Mouse (Mus musculus) hindbrain, embryonic 15.5 days (tissue): ENCODE measurements around the gene Arhgef1. TPM values are rescaled to one million over a fixed set of nuclear protein-coding genes. Genes with fewer than 3 reads are reported as not detected.
A peak's percentile ranks its signal among the peaks of the same experiment; 100 is the strongest.
"Not testable (repeated sequence)": the region's sequence is repeated elsewhere in the genome, so short reads cannot be mapped to it uniquely, and the experiment has no call there.

Experiments
- ATAC-seq: fragments of 200-750 bp; cut with Nextera tagmentation; 2 replicates; pipeline ENCODE4 v1.8.0; 2017; ENCODE audit warnings: low read depth, moderate number of reproducible peaks, moderate TSS enrichment; ENCODE audit not compliant: low FRiP score
- H3K27ac ChIP-seq: fragments of 300-500 bp; sonication (generic); replicated peaks from 2 replicates; pipeline ENCODE4 v1.5.1; 2015; ENCODE audit warnings: mild to moderate bottlenecking, inconsistent platforms
- H3K27me3 ChIP-seq: fragments of 300-500 bp; sonication (generic); 2 replicates; pipeline ENCODE4 v1.6.1; 2015; ENCODE audit warnings: control low read depth, inconsistent platforms
- H3K36me3 ChIP-seq: fragments of 300-500 bp; sonication (generic); 2 replicates; pipeline ENCODE4 v1.6.1; 2015; ENCODE audit warnings: control low read depth, inconsistent platforms
- H3K4me1 ChIP-seq: fragments of 300-500 bp; sonication (generic); replicated peaks from 2 replicates; pipeline ENCODE4 v1.6.1; 2015; ENCODE audit warnings: control low read depth, inconsistent platforms
- H3K4me2 ChIP-seq: fragments of 300-500 bp; sonication (generic); 2 replicates; pipeline ENCODE4 v1.6.1; 2015; ENCODE audit warnings: moderate library complexity, mild to moderate bottlenecking, inconsistent platforms
- H3K4me3 ChIP-seq: fragments of 300-500 bp; sonication (generic); 2 replicates; pipeline ENCODE4 v1.5.1; 2015; ENCODE audit warnings: mild to moderate bottlenecking, inconsistent platforms
- H3K9ac ChIP-seq: fragments of 300-500 bp; sonication (generic); 2 replicates; pipeline ENCODE4 v1.6.1; 2015; ENCODE audit warnings: inconsistent platforms
- H3K9me3 ChIP-seq: fragments of 300-500 bp; sonication (generic); 2 replicates; pipeline ENCODE4 v1.6.1; 2016; ENCODE audit warnings: control low read depth, inconsistent platforms
- WGBS: fragments of 180-500 bp; shearing (Covaris S2); methylation state at CpG from one replicate; pipeline ENCODE4 v1.1.7; 2015; 5-methylcytosine and 5-hydroxymethylcytosine counted together
- polyA plus RNA-seq: library from polyadenylated mRNA; unstranded; fragments of >200 nt; fragmentation: Nextera tagmentation; extraction: Ambion mirVana; gene quantifications from 2 replicates; pipeline ENCODE4 v1.2.1, GENCODE M21; 2015

Gene Arhgef1
- polyA plus RNA-seq, 1 experiment from 2014 or later: 73.5 TPM

DNA sequence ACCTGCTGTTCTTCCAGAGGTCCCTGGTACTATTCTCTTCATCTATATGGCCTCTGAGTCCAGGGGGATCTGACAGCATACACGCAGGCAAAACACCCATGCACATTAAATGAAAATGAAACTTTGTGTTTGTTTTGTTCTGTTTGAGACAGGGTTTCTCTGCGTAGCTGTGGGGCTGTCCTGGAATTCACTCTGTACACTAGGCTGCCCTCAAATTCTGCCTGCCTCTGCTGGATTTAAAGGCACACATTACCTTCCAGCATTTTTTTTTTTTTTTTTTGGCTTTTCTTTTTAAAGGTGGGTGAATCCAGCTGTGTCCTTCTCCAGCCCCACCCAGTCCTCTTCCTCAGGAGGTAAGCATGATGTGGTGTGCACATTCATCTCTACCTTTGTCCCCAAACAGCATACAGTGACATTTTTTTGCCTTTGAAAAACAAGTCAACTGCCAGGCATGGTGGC lies 10.6 kb upstream of the Arhgef1 start:
- peaks cover 8% of the 10 kb centered on the region; the same call in 1 of the 2 replicates for H3K4me1 ChIP-seq
- ATAC-seq: no peak
- no peak overlapping the region for H3K4me2 ChIP-seq
- H3K9me3 ChIP-seq: no peaks in the 10 kb centered on the region
- H3K27ac ChIP-seq: no peak overlapping the region
- WGBS: 76% methylated on average over 2 of the region's 2 CpGs
- H3K27me3 ChIP-seq: no peaks in the 10 kb centered on the region
- no peak overlapping the region for H3K9ac ChIP-seq
- H3K4me3 ChIP-seq: no peak overlapping the region
- H3K36me3 ChIP-seq: peaks cover 28% of the 10 kb centered on the region

DNA sequence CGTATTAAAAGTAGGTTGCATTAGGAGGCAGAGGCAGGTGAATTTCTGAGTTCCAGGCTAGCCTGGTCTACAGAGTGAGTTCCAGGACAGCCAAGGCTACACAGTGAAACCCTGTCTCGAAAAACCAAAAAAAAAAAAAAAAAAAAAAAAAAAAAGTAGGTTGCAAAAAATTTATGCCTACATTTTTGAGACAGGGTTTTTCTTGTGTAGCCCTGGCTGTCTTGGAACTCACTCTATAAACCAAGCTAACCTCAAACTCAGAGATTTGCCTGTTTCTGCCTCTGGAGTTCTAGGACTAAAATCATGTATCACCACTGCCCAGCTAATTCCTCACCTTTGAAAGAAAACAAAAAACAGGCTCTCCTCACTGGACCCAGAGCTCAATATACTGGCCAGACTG lies 7.0 kb upstream of the Arhgef1 start:
- H3K4me1 ChIP-seq, ATAC-seq, H3K4me2 ChIP-seq, H3K27ac ChIP-seq, H3K27me3 ChIP-seq, H3K9me3 ChIP-seq, H3K36me3 ChIP-seq, H3K4me3 ChIP-seq, H3K9ac ChIP-seq: not testable (repeated sequence)
- 88% methylated on average over 2 of the region's 2 CpGs for WGBS

- WGBS: 68% methylated on average over 8 of the region's 8 CpGs
- ATAC-seq: no peak
These were observed 6.4 kb upstream of the Arhgef1 start for GRCm38 (mm10) chr7:24896269-24896668.

GRCm38 (mm10) chr7:24897224-24897623 lies 5.5 kb upstream of the Arhgef1 start, which contains the start of gene Cd79a:
Gene Cd79a (plus strand): TSS chr7:24897381.
- Histone ChIP-seq H3K27me3 (no peaks in the 10 kb centered on the region), H3K9me3 (no peaks in the 10 kb centered on the region), H3K4me3 (no peak within 1 kb of the TSS), H3K4me1 (peaks cover 2% of the 10 kb centered on the region; the same call in 1 of the 2 replicates), H3K4me2 (no peak within 1 kb of the TSS), H3K27ac (no peak within 1 kb of the TSS), H3K9ac (no peak within 1 kb of the TSS), H3K36me3 (no peaks in the 10 kb centered on the region)
- ATAC-seq: no peak
- WGBS: 84% methylated on average over 12 of the region's 12 CpGs

More at GRCm38 (mm10) chr7:24896269-24896668, 6.4 kb upstream of the Arhgef1 start:
- H3K4me2 ChIP-seq: no peak overlapping the region
- H3K9ac ChIP-seq: no peak overlapping the region
- no peaks in the 10 kb centered on the region for H3K36me3 ChIP-seq
- no peaks in the 10 kb centered on the region for H3K9me3 ChIP-seq
- H3K27me3 ChIP-seq: no peaks in the 10 kb centered on the region
- no peak overlapping the region for H3K4me3 ChIP-seq
- H3K4me1 ChIP-seq: no peaks in the 10 kb centered on the region
- no peak overlapping the region for H3K27ac ChIP-seq

DNA sequence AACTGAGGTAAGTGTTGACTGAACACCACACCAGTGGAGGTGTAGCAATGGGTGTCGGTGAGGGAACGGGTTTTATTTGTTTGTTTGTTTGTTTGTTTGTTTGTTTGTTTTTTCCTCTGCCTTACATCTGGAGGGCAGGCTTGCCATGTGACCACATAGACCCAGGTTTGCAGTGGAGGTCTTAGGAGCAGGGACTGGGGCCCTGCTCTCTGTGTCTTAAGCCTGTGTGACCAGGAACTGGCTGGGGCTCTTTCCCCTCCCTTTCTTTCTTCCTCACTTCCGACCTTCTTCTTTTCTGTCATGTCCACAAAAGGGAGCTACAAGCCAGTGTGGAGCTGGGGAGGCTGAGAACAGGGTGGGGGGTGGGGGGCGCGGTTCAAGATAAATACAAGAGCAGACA lies 4.8 kb upstream of the Arhgef1 start:
- Histone ChIP-seq H3K4me2 (no peak overlapping the region), H3K36me3 (no peaks in the 10 kb centered on the region), H3K27me3 (no peaks in the 10 kb centered on the region), H3K4me1 (peaks cover 9% of the 10 kb centered on the region), H3K9me3 (no peaks in the 10 kb centered on the region), H3K4me3 (no peak overlapping the region), H3K9ac (no peak overlapping the region), H3K27ac (no peak overlapping the region)
- ATAC-seq: no peak
- 78% methylated on average over 5 of the region's 5 CpGs for WGBS

GRCm38 (mm10) chr7:24901114-24901513 lies 1.6 kb upstream of the Arhgef1 start:
- H3K27me3 ChIP-seq: no peaks in the 10 kb centered on the region
- ATAC-seq: no peak
- H3K4me3 ChIP-seq: no peak overlapping the region
- no peak overlapping the region for H3K9ac ChIP-seq
- peaks cover 34% of the 10 kb centered on the region for H3K4me1 ChIP-seq
- no peaks in the 10 kb centered on the region for H3K9me3 ChIP-seq
- no peak overlapping the region for H3K4me2 ChIP-seq
- no peaks in the 10 kb centered on the region for H3K36me3 ChIP-seq
- no peak overlapping the region for H3K27ac ChIP-seq
- WGBS: 78% methylated on average over 6 of the region's 6 CpGs

GRCm38 (mm10) chr7:24901842-24902241 lies 870 bp upstream of the Arhgef1 start:
- H3K36me3 ChIP-seq: no peaks in the 10 kb centered on the region
- H3K27me3 ChIP-seq: no peaks in the 10 kb centered on the region
- 0 out of 2 replicates have a peak overlapping the region, but pooled peaks have one; percentile 63 for H3K4me2 ChIP-seq
- ATAC-seq: no peak
- 64% methylated on average over 1 of the region's 1 CpGs for WGBS
- H3K9me3 ChIP-seq: no peaks in the 10 kb centered on the region
- H3K9ac ChIP-seq: no peak overlapping the region
- H3K27ac ChIP-seq: 0 out of 2 replicates have a peak overlapping the region, but pooled peaks have one; percentile 71
- no peak overlapping the region for H3K4me3 ChIP-seq
- peaks cover 40% of the 10 kb centered on the region for H3K4me1 ChIP-seq

- no peak for ATAC-seq
- Histone ChIP-seq H3K4me2 (peak overlapping the region; percentile 63), H3K27ac (peak overlapping the region; percentile 71), H3K9me3 (no peaks in the 10 kb centered on the region), H3K36me3 (no peaks in the 10 kb centered on the region), H3K4me3 (peak overlapping the region; percentile 57), H3K9ac (peak overlapping the region; percentile 70; the same call in 1 of the 2 replicates), H3K27me3 (no peaks in the 10 kb centered on the region), H3K4me1 (peaks cover 45% of the 10 kb centered on the region)
- 60% methylated on average over 2 of the region's 2 CpGs for WGBS
These were observed 465 bp upstream of the Arhgef1 start for GRCm38 (mm10) chr7:24902264-24902629.

DNA sequence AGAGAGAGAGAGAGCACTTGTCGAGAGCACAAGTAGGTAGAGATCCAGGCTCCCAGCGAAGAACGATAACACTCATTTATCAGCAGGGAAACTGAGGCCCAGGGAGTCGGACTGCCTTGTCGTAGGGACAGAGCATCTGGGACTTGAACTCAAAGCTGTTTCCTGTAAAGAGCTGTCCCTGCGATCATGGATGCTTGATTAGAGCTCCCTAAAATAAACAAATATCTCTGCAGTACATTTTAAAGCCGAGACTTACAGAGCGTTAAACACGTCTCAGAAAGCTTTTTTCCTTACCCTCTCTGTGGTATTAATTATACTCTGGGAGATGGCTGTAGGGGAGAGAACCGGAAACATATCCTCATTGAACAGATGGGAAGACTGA lies 723 bp downstream of the Arhgef1 start:
- 47% methylated on average over 10 of the region's 10 CpGs for WGBS
- Histone ChIP-seq H3K9ac (peak overlapping the region; percentile 70; the same call in 1 of the 2 replicates), H3K4me3 (peak overlapping the region; percentile 57), H3K4me1 (peaks cover 49% of the 10 kb centered on the region), H3K27ac (0 out of 2 replicates have a peak overlapping the region, but pooled peaks have one; percentile 71), H3K4me2 (peak overlapping the region; percentile 63), H3K9me3 (no peaks in the 10 kb centered on the region), H3K27me3 (no peaks in the 10 kb centered on the region), H3K36me3 (no peaks in the 10 kb centered on the region)
- no peak for ATAC-seq

- Histone ChIP-seq H3K27ac (peak overlapping the region; percentile 78), H3K4me3 (peak overlapping the region; percentile 57), H3K4me2 (peak overlapping the region; percentile 63), H3K27me3 (no peaks in the 10 kb centered on the region), H3K9me3 (no peaks in the 10 kb centered on the region), H3K4me1 (peaks cover 49% of the 10 kb centered on the region), H3K36me3 (no peaks in the 10 kb centered on the region), H3K9ac (peak overlapping the region; percentile 60)
- ATAC-seq: peak; percentile 98
- under 1% methylated on average over 30 of the region's 30 CpGs for WGBS
These were observed 1.4 kb downstream of the Arhgef1 start for GRCm38 (mm10) chr7:24904070-24904483.

DNA sequence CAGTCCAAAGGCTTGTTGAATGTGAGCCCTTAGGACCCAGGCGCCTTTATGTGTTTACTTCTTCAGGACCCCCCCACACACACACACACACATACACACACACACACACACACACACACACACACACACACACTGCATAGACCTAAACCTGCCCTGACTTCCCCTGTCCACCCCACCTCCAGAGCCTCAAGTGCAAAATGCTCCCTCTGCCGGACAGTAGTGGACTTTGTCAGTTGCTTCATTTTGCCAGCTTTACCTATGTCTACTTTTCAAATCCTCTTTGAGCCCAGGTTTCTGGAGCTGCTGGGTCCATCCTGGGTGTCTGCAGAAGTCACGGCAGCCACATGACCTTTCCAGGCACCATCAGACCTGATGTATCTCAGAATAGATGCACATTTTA lies 2.2 kb downstream of the Arhgef1 start:
- H3K27ac ChIP-seq: peak overlapping the region; percentile 78; the same call in 1 of the 2 replicates
- no peak for ATAC-seq
- 17% methylated on average over 3 of the region's 3 CpGs for WGBS
- H3K36me3 ChIP-seq: peaks cover 3% of the 10 kb centered on the region; the same call in 1 of the 2 replicates
- H3K9me3 ChIP-seq: no peaks in the 10 kb centered on the region
- peaks cover 49% of the 10 kb centered on the region for H3K4me1 ChIP-seq
- peak overlapping the region; percentile 63 for H3K4me2 ChIP-seq
- H3K27me3 ChIP-seq: no peaks in the 10 kb centered on the region
- H3K4me3 ChIP-seq: peak overlapping the region; percentile 57
- H3K9ac ChIP-seq: peak overlapping the region; percentile 60

DNA sequence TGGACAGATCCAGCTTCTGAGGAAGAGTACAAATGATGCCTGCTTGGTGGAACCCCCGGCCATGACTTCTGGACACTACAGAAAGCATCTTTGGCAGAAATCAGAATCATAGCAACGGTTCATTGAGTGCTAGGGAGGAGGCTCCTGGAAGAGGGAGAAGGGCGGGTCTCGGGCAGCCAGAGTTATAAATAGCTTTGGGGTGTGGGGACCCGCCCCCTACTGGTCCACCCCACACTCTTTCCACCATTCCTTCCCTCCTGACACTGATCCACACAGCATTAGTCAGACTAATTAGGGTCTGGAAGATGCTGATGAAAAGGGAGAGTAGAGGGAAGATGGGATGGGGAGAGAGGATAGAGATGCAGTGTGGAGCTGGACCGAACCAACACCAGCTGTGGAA lies 3.8 kb downstream of the Arhgef1 start:
- no peak overlapping the region for H3K4me3 ChIP-seq
- no peaks in the 10 kb centered on the region for H3K9me3 ChIP-seq
- peaks cover 3% of the 10 kb centered on the region; the same call in 1 of the 2 replicates for H3K36me3 ChIP-seq
- ATAC-seq: no peak
- H3K27ac ChIP-seq: no peak overlapping the region
- H3K9ac ChIP-seq: no peak overlapping the region
- H3K27me3 ChIP-seq: no peaks in the 10 kb centered on the region
- H3K4me2 ChIP-seq: no peak overlapping the region
- WGBS: 38% methylated on average over 6 of the region's 6 CpGs
- H3K4me1 ChIP-seq: peaks cover 49% of the 10 kb centered on the region
